Comparison of ENCODE assay signal across 9 mouse cellular contexts in genomic region chr2:26495701-26496100, GRCm38 (mm10). TPM values are rescaled to one million over a fixed set of nuclear protein-coding genes. Genes with fewer than 3 reads are reported as not detected.
DNase-seq lines count a peak whose midpoint lies in the region; ATAC-seq lines count a peak whose summit lies in the region.
"Had no signal": no experiment of that assay in that cellular context is flagged by ENCODE, and none has a peak within 500 bp of the region (broad histone marks: within the 10 kb centered on the region; RNA-seq: fewer than 3 reads in every experiment).

No protein-coding gene starts in this region.

- H3K27me3 ChIP-seq in kidney, embryonic 15.5 days = no peaks in the 10 kb centered on the region
- H3K27me3 ChIP-seq in embryonic facial prominence, embryonic 15.5 days = no peaks in the 10 kb centered on the region
- H3K27me3 ChIP-seq in forebrain, embryonic 16.5 days (replicated peaks; ENCODE audit: control insufficient read depth, insufficient read depth, low read length) = no peaks in the 10 kb centered on the region
- no peaks in the 10 kb centered on the region for H3K27me3 ChIP-seq in midbrain, embryonic 14.5 days (ENCODE audit: control insufficient read depth, insufficient read depth, low read length)
- no peaks in the 10 kb centered on the region for H3K27me3 ChIP-seq in kidney, embryonic 14.5 days (ENCODE audit: control insufficient read depth, insufficient read depth, low read length)

- H3K4me1 ChIP-seq in kidney, embryonic 15.5 days = peaks cover 100% of the 10 kb centered on the region
- peaks cover 97% of the 10 kb centered on the region for H3K4me1 ChIP-seq in embryonic facial prominence, embryonic 15.5 days
- H3K4me1 ChIP-seq in forebrain, embryonic 16.5 days (replicated peaks; ENCODE audit: control insufficient read depth, insufficient read depth, low read length) = peaks cover 93% of the 10 kb centered on the region
- H3K4me1 ChIP-seq in midbrain, embryonic 14.5 days (ENCODE audit: control insufficient read depth, insufficient read depth, low read length) = peaks cover 86% of the 10 kb centered on the region
- peaks cover 85% of the 10 kb centered on the region for H3K4me1 ChIP-seq in kidney, embryonic 14.5 days (ENCODE audit: control insufficient read depth, insufficient read depth, low read length)

- H3K27ac ChIP-seq in kidney, embryonic 15.5 days = peak overlapping the region; percentile 90
- H3K27ac ChIP-seq in embryonic facial prominence, embryonic 15.5 days (replicated peaks) = 0 out of 2 replicates have a peak overlapping the region, but pooled peaks have one; percentile 11
- peak overlapping the region; percentile 65 for H3K27ac ChIP-seq in forebrain, embryonic 16.5 days (ENCODE audit: low read length)
- H3K27ac ChIP-seq in midbrain, embryonic 14.5 days (replicated peaks; ENCODE audit: low read depth, low read length) = peak overlapping the region; percentile 26; the same call in 1 of the 2 replicates
- no peak overlapping the region for H3K27ac ChIP-seq in kidney, embryonic 14.5 days (ENCODE audit: low read depth, low read length)

- H3K4me3 ChIP-seq in kidney, embryonic 15.5 days (replicated peaks) = no peak overlapping the region
- no peak overlapping the region for H3K4me3 ChIP-seq in embryonic facial prominence, embryonic 15.5 days (replicated peaks)
- H3K4me3 ChIP-seq in forebrain, embryonic 16.5 days (replicated peaks; ENCODE audit: low read length) = no peak overlapping the region
- no peak overlapping the region for H3K4me3 ChIP-seq in midbrain, embryonic 14.5 days (replicated peaks; ENCODE audit: low read depth, low read length)
- H3K4me3 ChIP-seq in kidney, embryonic 14.5 days (ENCODE audit: low read length) = no peak overlapping the region

- no peaks in the 10 kb centered on the region for H3K9me3 ChIP-seq in kidney, embryonic 15.5 days (replicated peaks)
- H3K9me3 ChIP-seq in embryonic facial prominence, embryonic 15.5 days (replicated peaks) = no peaks in the 10 kb centered on the region
- H3K9me3 ChIP-seq in forebrain, embryonic 16.5 days (ENCODE audit: control insufficient read depth, low read length) = no peaks in the 10 kb centered on the region
- H3K9me3 ChIP-seq in midbrain, embryonic 14.5 days (ENCODE audit: control insufficient read depth, low read length) = no peaks in the 10 kb centered on the region
- no peaks in the 10 kb centered on the region for H3K9me3 ChIP-seq in kidney, embryonic 14.5 days (ENCODE audit: control insufficient read depth, low read length)

- no peak overlapping the region for H3K9ac ChIP-seq in kidney, embryonic 15.5 days
- H3K9ac ChIP-seq in embryonic facial prominence, embryonic 15.5 days = no peak overlapping the region
- 0 out of 2 replicates have a peak overlapping the region, but pooled peaks have one; percentile 14 for H3K9ac ChIP-seq in forebrain, embryonic 16.5 days (replicated peaks; ENCODE audit: low read depth, low read length)
- no peak overlapping the region for H3K9ac ChIP-seq in midbrain, embryonic 14.5 days (replicated peaks; ENCODE audit: low read length)
- no peak overlapping the region for H3K9ac ChIP-seq in kidney, embryonic 14.5 days (ENCODE audit: low read depth, low read length)

- 77% methylated on average over 2 of the region's 2 CpGs for WGBS in kidney, embryonic 15.5 days
- 53% methylated on average over 2 of the region's 2 CpGs for WGBS in embryonic facial prominence, embryonic 15.5 days
- WGBS in forebrain, embryonic 16.5 days = 48% methylated on average over 2 of the region's 2 CpGs
- WGBS in midbrain, embryonic 14.5 days = 76% methylated on average over 2 of the region's 2 CpGs
- WGBS in kidney, embryonic 14.5 days = 78% methylated on average over 2 of the region's 2 CpGs

- H3K4me2 ChIP-seq in kidney, embryonic 15.5 days = no peak overlapping the region
- no peak overlapping the region for H3K4me2 ChIP-seq in embryonic facial prominence, embryonic 15.5 days (replicated peaks)
- H3K4me2 ChIP-seq in forebrain, embryonic 16.5 days (ENCODE audit: low read length) = peak overlapping the region; percentile 9; the same call in 1 of the 2 replicates
- no peak overlapping the region for H3K4me2 ChIP-seq in midbrain, embryonic 14.5 days (ENCODE audit: low read length)
- H3K4me2 ChIP-seq in kidney, embryonic 14.5 days (replicated peaks; ENCODE audit: low read depth, low read length) = no peak overlapping the region

- ATAC-seq in kidney, embryonic 15.5 days (replicated peaks; ENCODE audit: low FRiP score) = no peak
- no peak for ATAC-seq in embryonic facial prominence, embryonic 15.5 days (ENCODE audit: insufficient number of reproducible peaks, low FRiP score, low TSS enrichment, low read depth)
- no peak for ATAC-seq in forebrain, embryonic 16.5 days
- no peak for ATAC-seq in midbrain, embryonic 14.5 days (ENCODE audit: low FRiP score, low TSS enrichment)
- ATAC-seq in kidney, embryonic 14.5 days (ENCODE audit: low FRiP score, low TSS enrichment) = no peak

- no peak for DNase-seq in kidney, postnatal 36 days
- DNase-seq in midbrain, embryonic 14.5 days = no peak
- DNase-seq in natural killer cell, adult 2 months (ENCODE audit: low spot score in 2 of 2) = no peak
- DNase-seq: cerebellum, postnatal 14 days; lung, postnatal 14 days had no signal

- peaks cover 22% of the 10 kb centered on the region for H3K36me3 ChIP-seq in kidney, embryonic 15.5 days
- no peaks in the 10 kb centered on the region for H3K36me3 ChIP-seq in embryonic facial prominence, embryonic 15.5 days
- H3K36me3 ChIP-seq in forebrain, embryonic 16.5 days (ENCODE audit: control insufficient read depth, insufficient read depth) = no peaks in the 10 kb centered on the region
- H3K36me3 ChIP-seq in midbrain, embryonic 14.5 days (ENCODE audit: control insufficient read depth, insufficient read depth, low read length) = no peaks in the 10 kb centered on the region
- peaks cover 2% of the 10 kb centered on the region for H3K36me3 ChIP-seq in kidney, embryonic 14.5 days (ENCODE audit: control insufficient read depth, insufficient read depth, low read length)

RNA-seq across cellular contexts. Expression of gene Notch1, which starts 20.8 kb away (rescaled TPM):
- 22.0 and 24.6 TPM in 2 replicates for polyA plus RNA-seq in kidney, embryonic 15.5 days (2015; fragmentation: Nextera tagmentation; extraction: Ambion mirVana)
- polyA plus RNA-seq in embryonic facial prominence, embryonic 15.5 days (2015; fragmentation: Nextera tagmentation; extraction: Ambion mirVana) = 26.0 and 30.3 TPM in 2 replicates
- 20.2 and 23.6 TPM in 2 replicates for polyA plus RNA-seq in forebrain, embryonic 16.5 days (2015; fragmentation: Nextera tagmentation; extraction: Ambion mirVana)
- polyA plus RNA-seq in midbrain, embryonic 14.5 days (2014; fragmentation: Nextera tagmentation; extraction: Ambion mirVana) = 22.0 and 33.9 TPM in 2 replicates
- 33.4 and 45.1 TPM in 2 replicates for polyA plus RNA-seq in kidney, embryonic 14.5 days (2014; fragmentation: Nextera tagmentation; extraction: Ambion mirVana)

RNA-seq across cellular contexts. Expression of gene Sec16a, which starts 50.7 kb away (rescaled TPM):
- polyA plus RNA-seq in kidney, embryonic 15.5 days (2015; fragmentation: Nextera tagmentation; extraction: Ambion mirVana) = 25.3 and 26.0 TPM in 2 replicates
- polyA plus RNA-seq in embryonic facial prominence, embryonic 15.5 days (2015; fragmentation: Nextera tagmentation; extraction: Ambion mirVana) = 25.9 and 27.0 TPM in 2 replicates
- 21.5 and 23.1 TPM in 2 replicates for polyA plus RNA-seq in forebrain, embryonic 16.5 days (2015; fragmentation: Nextera tagmentation; extraction: Ambion mirVana)
- polyA plus RNA-seq in midbrain, embryonic 14.5 days (2014; fragmentation: Nextera tagmentation; extraction: Ambion mirVana) = 24.3 and 32.4 TPM in 2 replicates
- polyA plus RNA-seq in kidney, embryonic 14.5 days (2014; fragmentation: Nextera tagmentation; extraction: Ambion mirVana) = 18.9 and 43.9 TPM in 2 replicates
